Mouse (Mus musculus) ovary, adult 18-20 months (tissue): ENCODE measurements around the gene Rnf145.
A peak's percentile ranks its signal among the peaks of the same experiment; 100 is the strongest.
"Not testable (repeated sequence)": the region's sequence is repeated elsewhere in the genome, so short reads cannot be mapped to it uniquely, and the experiment has no call there.

Source experiments
- DNase-seq: peaks from one replicate; pipeline ENCODE4 v3.0.0; 2022; ENCODE audit warnings: low spot score, mixed read lengths

The Rnf145 gene

DNA sequence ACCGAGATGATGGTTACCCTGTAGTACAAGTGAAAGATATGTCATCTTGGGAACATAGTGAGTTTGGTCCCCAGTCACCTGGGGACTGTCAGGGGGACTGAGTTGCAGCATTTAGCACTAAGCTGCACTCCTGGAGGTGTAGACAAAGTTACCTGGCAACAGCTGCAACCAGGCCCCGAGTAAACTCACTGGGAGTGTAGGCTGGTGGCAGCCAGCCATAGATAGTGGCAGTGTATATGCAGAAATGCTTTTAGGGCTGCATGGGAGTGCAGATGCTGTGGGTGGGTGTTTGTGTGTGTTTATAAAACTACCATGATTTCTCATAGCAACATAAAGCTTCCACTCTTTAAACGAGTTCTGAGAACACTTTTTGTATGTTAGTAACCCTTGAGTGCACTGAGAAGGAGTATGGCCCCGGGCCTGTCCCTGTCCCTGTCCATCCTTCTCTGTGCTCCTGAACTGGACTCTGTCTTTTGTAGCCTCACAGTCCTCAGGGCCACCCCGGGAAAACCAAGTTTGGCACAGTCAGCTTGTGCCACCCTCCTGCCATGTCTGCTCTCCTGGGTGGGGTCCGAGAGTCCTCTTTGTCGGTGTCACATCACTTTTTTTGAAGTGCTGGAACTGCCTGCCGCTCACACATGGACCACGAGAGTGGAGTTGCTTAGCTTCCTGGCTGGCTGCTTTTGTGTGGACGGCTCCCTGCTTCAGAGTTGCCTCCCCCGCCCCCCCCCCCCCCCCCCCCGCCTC lies 43.8 kb downstream of the Rnf145 start:
- DNase-seq, result no peak

DNA sequence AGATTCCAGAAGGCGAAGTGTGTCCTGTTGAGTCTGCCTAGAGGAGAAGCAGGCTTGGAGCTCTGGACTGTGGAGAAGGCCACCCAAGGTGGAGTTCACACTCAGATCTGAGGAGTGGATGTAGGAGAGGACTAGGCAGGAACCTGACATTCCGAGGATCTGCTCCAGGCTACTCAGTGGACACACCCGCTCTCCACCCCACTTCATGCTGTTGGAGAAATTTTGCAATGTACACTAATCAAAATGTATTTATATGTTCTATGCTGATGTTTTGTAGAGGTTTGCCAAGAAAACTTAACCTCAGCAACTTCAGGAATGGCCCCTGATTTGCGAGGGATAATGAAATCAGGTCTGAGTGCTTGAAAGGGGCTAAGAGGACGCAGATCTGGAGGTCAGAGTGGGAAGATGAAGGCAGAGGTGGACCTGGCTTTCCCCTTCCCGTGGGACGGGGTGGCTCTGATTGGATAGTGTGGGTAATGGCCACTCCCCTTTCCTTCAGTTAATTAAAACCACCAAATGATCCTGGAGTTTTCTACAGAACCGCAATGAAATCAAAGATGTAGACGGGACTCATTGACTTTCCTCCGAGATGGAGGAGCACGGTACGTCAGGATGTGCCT lies 45.6 kb downstream of the Rnf145 start:
- DNase-seq, result no peak

GRCm38 (mm10) chr11:44564940-44565339 lies 46.2 kb downstream of the Rnf145 start:
- DNase-seq, result no peak

DNA sequence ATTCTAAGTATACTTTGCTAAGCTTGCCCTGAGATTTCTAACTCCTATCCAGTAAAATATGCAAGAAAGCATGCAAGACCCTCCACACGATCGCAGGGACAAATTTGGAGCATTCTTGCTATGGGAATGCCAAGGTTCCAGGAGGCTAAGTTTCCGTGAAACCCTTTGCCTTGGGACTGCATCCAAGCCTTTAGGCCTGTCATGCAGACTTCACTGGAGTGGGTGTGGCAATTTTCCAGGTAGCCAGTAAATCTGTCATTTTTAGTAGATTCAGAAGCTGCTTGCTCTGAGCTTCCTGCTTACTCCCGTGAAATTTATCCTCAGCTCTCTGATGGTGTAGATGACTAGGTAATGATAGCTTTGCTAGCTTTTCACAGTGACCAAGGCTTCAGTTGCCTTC lies 51.6 kb downstream of the Rnf145 start:
- DNase-seq, result not testable (repeated sequence)

DNA sequence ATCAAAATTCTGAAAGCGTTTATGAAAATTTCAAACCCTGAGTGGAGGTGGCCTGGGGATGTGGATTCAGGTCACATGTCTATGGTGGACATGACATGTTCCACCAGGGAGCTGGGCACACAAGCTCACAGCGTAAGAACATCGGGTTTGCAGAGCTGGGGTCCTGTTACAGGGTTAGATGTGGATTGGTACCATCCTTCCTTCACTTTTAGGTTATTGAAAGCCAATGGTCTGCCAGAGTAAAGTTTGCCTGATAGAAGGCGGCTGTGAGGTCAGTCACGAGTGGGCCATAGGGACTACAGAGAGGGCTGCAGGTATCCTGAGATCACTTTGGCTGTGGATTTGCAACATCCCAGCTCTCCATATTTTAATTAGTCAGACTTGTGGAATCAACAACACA lies 54.0 kb downstream of the Rnf145 start:
- no peak for DNase-seq

GRCm38 (mm10) chr11:44573396-44573795 lies 54.6 kb downstream of the Rnf145 start:
- no peak for DNase-seq

DNA sequence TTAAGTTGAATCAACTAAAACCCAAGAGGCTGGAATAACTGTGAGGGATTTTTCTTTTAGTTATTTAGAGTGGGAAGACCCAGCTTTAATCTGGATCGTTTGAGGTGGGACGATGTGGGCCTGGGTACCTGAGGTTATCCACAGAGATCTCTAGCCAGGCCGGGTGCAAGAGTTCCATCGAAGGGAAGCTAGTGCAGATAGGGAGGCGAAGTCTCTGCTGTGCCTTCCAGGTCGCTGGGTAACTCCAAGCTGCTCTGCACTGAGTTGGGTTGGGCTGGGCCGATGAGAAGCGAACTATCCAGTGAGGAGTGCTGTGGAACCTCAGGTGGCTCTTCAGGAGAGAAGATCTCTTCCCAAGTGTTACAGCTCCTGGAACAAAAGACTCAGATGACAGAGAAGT lies 55.6 kb downstream of the Rnf145 start:
- no peak for DNase-seq

DNA sequence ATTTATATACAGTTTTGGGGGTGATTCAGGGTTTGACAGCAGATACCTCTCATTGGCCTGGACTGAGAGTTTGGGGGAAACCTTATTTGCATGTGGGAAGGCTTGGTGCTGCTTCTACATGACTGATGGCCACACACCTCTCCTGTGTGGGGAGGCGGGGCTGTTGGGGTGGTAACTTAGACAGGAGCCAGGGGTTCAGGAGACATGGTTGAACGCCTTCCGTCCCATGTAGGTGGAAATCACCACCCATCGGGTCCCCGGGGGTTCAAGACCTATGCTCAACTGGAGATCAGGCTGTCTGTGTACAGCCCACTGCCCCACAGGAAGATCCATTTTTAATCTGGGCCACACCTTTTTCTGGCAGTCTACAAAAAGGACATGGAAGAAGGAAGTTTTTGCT lies 56.1 kb downstream of the Rnf145 start:
- no peak for DNase-seq

GRCm38 (mm10) chr11:44577911-44578310 lies 59.1 kb downstream of the Rnf145 start:
- no peak for DNase-seq

DNA sequence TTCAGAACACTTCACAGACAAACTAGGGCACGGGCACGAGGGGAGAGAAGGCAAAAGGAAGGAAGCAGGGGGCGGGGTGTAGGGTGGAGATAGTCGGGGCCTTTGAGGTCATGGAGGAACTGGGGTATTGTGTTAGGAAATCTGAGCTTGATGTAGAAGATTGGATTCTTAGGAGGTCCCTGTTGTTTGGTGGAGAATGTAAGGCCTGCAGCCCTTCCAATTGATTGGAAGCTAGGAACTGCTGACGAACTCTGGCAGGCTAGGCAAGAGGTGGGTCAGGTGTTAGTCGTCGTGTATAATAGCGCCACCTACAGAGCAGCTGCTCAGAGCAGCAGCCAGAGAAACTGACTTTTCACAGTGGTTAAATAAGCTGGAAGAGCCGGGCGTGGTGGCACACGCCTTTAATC lies 62.5 kb downstream of the Rnf145 start:
- no peak for DNase-seq

GRCm38 (mm10) chr11:44586047-44586696 lies 67.4 kb downstream of the Rnf145 start:
- no peak for DNase-seq

DNA sequence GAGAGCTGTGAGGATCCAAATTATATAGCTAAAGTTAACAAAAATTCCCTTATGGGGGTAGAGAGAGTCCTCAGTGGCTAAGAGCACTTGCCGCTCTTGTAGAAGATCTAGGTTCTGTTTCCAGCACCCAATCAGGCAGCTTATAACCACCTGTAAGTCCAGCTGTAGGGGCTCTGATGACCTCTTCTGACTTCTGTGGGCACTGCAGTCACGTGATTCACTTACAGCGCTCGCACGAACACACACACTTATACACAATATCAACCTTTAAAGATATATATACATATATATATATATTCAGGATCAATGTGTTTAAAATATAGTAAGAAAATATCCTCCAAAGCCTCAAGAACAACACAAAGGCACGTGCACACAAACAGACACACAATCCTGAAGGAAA lies 74.3 kb downstream of the Rnf145 start:
- DNase-seq, result no peak

- no peak for DNase-seq
These were observed 76.0 kb downstream of the Rnf145 start for GRCm38 (mm10) chr11:44594768-44595167.

DNA sequence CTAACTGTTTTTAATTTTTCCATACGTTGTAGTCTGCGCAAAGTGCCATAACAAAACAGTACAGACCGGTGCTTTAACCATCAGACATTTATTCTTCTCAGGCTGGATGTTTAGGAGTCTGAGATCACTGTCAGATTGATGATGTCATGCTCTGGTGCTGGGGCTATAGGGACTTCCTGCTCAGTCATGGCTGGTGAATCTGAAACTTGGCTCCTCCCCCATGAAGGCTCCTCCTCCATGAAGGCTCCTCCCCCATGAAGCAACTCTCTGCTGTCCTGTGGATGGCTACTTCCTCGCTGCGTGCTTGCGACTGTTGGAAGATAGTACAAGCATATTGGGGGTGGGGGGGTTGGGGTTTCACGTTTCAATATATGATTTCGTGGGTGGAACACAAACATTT lies 88.1 kb downstream of the Rnf145 start:
- DNase-seq, result no peak

- no peak for DNase-seq
These were observed 89.9 kb downstream of the Rnf145 start for GRCm38 (mm10) chr11:44608646-44609045.

DNA sequence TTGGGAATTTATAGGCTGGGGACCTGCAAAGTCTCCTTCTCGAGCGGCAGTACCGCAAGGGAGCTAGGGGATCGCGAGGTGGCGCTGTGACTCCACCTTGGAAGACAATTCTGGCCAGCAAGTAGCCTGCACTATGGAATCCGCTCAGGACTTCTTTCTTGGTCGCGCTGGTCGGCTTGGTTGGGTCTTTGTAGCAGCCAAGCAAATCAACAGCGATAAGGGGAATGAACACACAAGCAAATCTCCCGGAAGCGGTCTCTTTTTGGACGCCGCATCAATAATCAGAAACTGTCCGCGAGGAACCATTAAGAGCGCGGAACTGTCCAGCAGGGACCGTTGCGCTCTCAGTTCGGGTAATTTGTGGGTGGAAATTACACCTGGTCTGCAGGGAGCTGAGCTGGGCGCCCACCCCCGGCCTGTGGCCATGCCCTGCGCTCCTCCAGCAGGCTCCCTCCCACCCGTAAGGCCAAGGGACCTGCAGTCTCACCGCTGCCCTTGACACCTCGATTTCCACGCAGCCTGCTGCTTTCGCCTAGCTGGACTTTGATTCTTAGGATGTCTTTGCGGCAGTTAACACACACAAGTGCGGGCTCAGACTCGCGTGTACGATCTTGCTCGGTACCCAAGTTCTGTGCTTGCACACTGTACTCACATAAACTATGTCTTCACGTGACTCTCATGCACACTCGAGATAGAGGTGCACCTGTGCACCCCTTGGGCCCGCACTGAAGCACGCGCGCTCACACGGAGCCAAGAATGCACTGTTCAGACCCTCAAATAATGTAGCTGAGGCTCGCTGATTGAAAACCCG lies 92.4 kb downstream of the Rnf145 start:
- DNase-seq, result peak; percentile 60

DNA sequence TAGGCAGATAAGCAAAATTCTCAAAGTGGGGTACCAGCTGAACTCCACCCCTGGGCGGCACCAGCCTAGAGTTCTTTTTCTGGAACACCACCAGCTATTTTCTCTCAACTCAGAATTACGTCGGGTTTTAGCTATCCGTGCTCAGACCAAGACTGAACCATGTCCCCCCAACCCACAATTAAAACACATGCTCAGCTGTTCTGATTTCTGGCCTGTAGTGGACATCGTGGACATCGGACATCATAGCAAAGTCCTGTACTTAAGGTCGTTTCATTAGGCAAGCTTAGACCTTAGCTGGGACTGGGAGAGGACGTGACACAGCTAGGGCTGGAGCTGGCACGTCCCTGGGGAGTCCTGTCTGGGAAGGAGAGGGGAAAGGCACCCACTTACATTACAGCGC lies 93.4 kb downstream of the Rnf145 start:
- DNase-seq, result no peak

DNA sequence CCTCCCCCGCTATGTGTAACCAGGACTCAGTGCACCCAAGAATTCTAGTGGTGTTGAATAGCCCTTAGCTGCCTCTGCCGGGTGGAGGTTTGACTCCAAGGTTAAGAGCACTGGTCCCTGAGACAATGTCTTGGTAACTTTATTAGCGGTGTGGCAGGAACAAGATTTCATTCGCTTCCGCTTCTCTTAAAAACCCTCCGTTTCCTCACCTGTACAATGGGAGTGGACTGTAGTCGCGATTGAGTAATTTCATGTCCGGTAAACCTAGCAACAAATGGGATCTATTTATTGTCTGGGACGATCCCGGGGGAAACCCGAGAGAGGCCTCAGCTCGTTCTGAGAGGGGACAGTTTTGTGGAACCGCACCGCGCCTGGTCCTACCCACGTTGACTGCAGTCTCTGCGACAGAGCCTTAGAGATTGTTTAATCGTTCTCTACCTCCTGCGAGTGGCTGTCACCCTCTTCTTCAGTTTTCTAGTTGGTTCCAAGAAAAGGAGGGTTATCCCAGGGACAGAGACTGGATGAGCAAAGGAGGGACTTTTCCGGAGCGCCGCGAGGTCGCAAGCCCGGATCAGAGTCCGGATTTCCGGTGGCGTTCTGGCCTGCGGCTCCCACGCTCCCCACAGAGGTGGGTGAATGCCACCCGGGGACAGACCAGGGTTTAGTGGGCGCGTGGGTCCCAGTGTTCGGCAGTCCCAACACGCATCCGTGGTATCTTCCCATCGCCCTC lies 94.1 kb downstream of the Rnf145 start:
- DNase-seq, result no peak

DNA sequence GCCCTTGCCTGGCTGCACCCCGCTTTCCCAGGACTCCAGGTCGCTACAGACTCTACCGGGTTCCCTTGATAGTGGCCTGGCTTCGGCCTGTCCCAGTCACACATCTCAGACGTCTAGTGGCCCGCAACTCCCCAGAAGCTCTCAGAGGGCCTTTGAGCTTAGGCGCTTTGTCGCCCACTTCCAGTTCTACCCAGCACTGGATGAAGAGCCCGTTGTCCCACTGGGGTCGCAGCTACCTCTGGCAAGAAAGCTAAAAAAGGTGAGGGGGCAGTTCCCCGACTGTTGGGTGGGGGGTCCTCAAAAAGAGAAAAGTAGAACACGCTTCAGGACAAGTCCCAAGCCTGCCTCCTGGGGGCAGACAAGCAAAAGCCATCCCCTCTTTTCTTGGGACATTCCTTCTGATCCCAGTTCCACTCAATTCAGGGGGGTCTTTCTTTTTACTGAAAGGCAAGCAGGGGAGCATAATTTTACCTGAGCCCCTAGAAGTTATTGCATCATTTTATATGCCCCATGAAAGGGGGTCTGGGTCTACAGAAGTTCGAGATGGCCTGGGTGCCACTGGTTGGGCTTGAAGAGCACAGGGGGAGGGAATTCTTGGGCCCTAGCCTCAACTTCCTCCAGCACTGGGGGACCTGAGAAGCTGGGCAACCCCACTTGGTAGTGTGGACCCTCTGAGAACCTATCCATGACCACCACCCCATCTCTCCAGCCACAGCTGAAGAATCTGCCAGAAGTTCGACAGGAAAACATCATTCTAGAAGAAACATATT lies 94.8 kb downstream of the Rnf145 start:
- DNase-seq, result no peak
